8 mouse cellular contexts compared by ENCODE assay signal in the genomic region with DNA sequence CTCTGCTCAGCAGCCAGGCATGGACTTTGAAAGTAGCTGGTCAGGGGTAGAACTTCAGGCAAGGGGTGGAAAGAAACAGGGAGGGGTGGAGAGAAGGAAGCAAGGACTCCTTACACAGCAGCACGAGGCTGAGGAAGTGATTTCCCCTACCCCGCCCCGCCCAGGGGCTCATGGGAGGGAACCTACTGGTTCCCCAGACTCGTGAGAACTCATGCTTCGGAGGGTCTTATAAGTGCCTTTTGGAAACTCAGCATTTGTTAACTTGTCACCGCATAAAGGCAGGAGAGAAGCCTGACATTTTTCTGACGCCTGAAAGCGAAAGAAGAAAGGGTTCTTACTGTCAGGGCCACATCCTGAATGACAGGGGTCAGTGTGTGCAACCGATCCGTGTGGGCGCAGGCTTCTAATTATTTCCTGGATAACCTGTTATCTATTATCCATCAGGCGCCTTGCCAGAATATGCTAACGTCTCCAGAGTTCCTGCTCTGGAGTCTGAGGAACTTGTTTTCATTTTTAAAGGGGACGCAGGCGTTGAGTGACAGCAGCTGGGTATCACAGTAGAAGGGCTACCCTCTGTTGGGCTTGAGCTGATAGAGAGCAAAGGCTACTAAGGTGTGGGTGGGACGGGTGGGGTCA.
DNase-seq lines count a peak whose midpoint lies in the region; ATAC-seq lines count a peak whose summit lies in the region.

No protein-coding gene starts in this region.

- no peaks in the 10 kb centered on the region for H3K27me3 ChIP-seq in intestine, embryonic 16.5 days (replicated peaks; ENCODE audit: control insufficient read depth, insufficient read depth, low read length)

- peaks cover 16% of the 10 kb centered on the region for H3K4me1 ChIP-seq in intestine, embryonic 16.5 days (ENCODE audit: control insufficient read depth, insufficient read depth, low read length)

- WGBS in intestine, embryonic 16.5 days, result 29% methylated on average over 16 of the region's 16 CpGs

- DNase-seq in 416B (ENCODE audit: low read depth), result peak; percentile 91
- peak; percentile 10 for DNase-seq in MN1 (ENCODE audit: low spot score)
- DNase-seq in forelimb bud, embryonic 11.5 days (ENCODE audit: low read depth, low spot score), result peak; percentile 49
- DNase-seq in lung, adult 18-20 months, result peak; percentile 51 to 54
- peak; percentile 54 for DNase-seq in retina, postnatal 1 day
- DNase-seq in cerebellum, adult 9-10 months, result no peak
- DNase-seq in frontal cortex, postnatal 10 days (ENCODE audit: low spot score in 2 of 2), result no peak

- H3K27ac ChIP-seq in intestine, embryonic 16.5 days (ENCODE audit: low read length), result peak overlapping the region; percentile 52; the same call in 1 of the 2 replicates

- peak; percentile 82 for ATAC-seq in intestine, embryonic 16.5 days

- H3K9ac ChIP-seq in intestine, embryonic 16.5 days (ENCODE audit: low read depth, low read length), result no peak overlapping the region; the same call in 1 of the 2 replicates

- no peaks in the 10 kb centered on the region for H3K36me3 ChIP-seq in intestine, embryonic 16.5 days (ENCODE audit: control insufficient read depth, insufficient read depth, low read length)

- no peaks in the 10 kb centered on the region; the same call in 1 of the 2 replicates for H3K9me3 ChIP-seq in intestine, embryonic 16.5 days (ENCODE audit: control insufficient read depth, low read length)

- peak overlapping the region; percentile 32 for H3K4me3 ChIP-seq in intestine, embryonic 16.5 days (ENCODE audit: low read length)

- H3K4me2 ChIP-seq in intestine, embryonic 16.5 days (ENCODE audit: low read depth, low read length), result peak overlapping the region; percentile 43

Comparison
In these comparisons a context has a peak if more than half of its experiments do, and no peak if none do; other contexts are left out.
1. DNase-seq: peak in 416B (single experiment), MN1 (single experiment), forelimb bud, embryonic 11.5 days (single experiment), lung, adult 18-20 months (2 of 2) and retina, postnatal 1 day (single experiment); none in cerebellum, adult 9-10 months (single experiment) and frontal cortex, postnatal 10 days (0 of 2).